Mouse (Mus musculus) thymus, adult 2 months (tissue): ENCODE measurements around the gene Cox6b1.

Experiments
- CTCF ChIP-seq: fragments of 200-500 bp; IDR thresholded peaks from 2 replicates; pipeline ENCODE4 v1.5.1; 2012; ENCODE audit warnings: mild to moderate bottlenecking, control low read depth, low read length, moderate library complexity, borderline replicate concordance; ENCODE audit not compliant: control insufficient read depth, poor library complexity, insufficient read depth; ENCODE audit errors: extremely low read depth
- POLR2A ChIP-seq: fragments of 200-500 bp; IDR thresholded peaks from 2 replicates; pipeline ENCODE4 v1.6.1; 2012; ENCODE audit warnings: mild to moderate bottlenecking, low read length, control low read depth, moderate library complexity; ENCODE audit not compliant: control insufficient read depth, poor library complexity, insufficient read depth; ENCODE audit errors: extremely low read depth

GRCm38 (mm10) chr7:30612654-30613402, 13.1 kb downstream of the Cox6b1 start, which contains the start of gene Upk1a:
- TF ChIP-seq CTCF (no peak), POLR2A (no peak)
